Mouse (Mus musculus) ES-E14 (cell line): ENCODE data around the gene Timm10.

Experiments used
- CHD2 ChIP-seq: IDR thresholded peaks from 2 replicates; pipeline ENCODE4 v1.6.1; 2014; ENCODE audit warnings: mild to moderate bottlenecking, low read depth, low read length, inconsistent platforms
- MAFK ChIP-seq: IDR thresholded peaks from 2 replicates; pipeline ENCODE4 v1.6.1; 2014; ENCODE audit warnings: mild to moderate bottlenecking, low read depth, low read length, inconsistent platforms; ENCODE audit not compliant: insufficient read depth
- ZC3H11A ChIP-seq: IDR thresholded peaks from 2 replicates; pipeline ENCODE4 v1.6.1; 2012; ENCODE audit warnings: low read depth, mild to moderate bottlenecking, inconsistent platforms, low read length, borderline replicate concordance

- TF ChIP-seq MAFK = no peak
- no peak for TF ChIP-seq ZC3H11A
- no peak for TF ChIP-seq CHD2
These were observed 4.2 kb upstream of the Timm10 start, which contains the start of gene Smtnl1 for GRCm38 (mm10) chr2:84822552-84822951.
